Mouse (Mus musculus) forelimb bud, embryonic 11.5 days (tissue): ENCODE measurements at regions not wholly inside any gene's neighbourhood (a gene's known extent, or its start where the extent isn't known, plus 50 kb on each side); places are given as distances from the start of the nearest gene placed in this dataset.
A peak's percentile ranks its signal among the peaks of the same experiment; 100 is the strongest.

ENCODE experiments used
- DNase-seq: peaks from one replicate; pipeline ENCODE4 v3.0.0-alpha.2; 2012; ENCODE audit warnings: low read depth, low spot score

GRCm38 (mm10) chr6:94957990-94958389, 159.1 kb upstream of the Kbtbd8 start:
- DNase-seq, result no peak

DNA sequence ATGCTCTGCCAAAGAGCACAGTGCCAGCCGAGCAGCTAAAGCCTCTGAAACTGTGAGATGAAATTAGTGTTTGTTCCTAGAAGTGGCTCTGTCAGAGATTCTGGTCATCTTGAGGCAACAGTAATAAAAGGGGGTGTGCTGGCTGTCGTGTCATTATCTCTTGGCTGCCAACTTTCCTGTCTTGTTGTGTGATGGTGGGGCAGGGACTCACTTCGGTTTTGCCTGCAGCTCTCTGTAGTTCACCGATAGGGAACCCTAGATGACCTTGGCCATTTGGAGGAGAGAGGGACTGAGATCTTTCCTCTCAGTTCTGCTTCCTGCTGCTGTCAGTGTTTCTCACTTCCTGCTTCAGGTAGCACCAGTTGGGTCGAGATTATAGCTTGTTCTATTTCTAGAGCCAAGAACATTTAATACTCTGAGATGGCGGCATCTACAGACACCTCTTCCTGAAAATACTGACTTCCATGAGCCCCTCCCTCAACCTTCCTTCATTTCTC, 159.8 kb upstream of the Kbtbd8 start:
- no peak for DNase-seq

DNA sequence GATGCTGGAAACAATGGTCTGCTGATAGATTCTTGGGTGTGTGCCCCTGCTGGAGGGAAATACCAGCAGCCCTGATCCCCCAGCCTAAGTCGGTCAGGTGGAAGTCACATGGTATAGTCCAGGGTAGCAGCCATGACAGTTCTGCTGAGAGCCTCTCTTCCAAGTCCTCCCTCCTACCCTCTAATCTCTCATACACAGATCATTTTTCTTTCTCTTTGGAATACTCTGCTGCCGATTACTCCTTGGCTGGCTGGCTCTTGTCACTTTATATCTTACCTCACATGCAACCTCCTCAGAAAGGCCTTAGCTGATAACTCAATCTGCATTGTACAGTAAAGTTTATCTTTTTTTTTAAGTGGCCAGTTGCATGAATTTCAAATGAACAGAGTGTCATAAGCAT, 162.5 kb upstream of the Kbtbd8 start:
- DNase-seq, result no peak

- no peak for DNase-seq
Measured at GRCm38 (mm10) chr6:94953658-94954057, 163.4 kb upstream of the Kbtbd8 start.

DNA sequence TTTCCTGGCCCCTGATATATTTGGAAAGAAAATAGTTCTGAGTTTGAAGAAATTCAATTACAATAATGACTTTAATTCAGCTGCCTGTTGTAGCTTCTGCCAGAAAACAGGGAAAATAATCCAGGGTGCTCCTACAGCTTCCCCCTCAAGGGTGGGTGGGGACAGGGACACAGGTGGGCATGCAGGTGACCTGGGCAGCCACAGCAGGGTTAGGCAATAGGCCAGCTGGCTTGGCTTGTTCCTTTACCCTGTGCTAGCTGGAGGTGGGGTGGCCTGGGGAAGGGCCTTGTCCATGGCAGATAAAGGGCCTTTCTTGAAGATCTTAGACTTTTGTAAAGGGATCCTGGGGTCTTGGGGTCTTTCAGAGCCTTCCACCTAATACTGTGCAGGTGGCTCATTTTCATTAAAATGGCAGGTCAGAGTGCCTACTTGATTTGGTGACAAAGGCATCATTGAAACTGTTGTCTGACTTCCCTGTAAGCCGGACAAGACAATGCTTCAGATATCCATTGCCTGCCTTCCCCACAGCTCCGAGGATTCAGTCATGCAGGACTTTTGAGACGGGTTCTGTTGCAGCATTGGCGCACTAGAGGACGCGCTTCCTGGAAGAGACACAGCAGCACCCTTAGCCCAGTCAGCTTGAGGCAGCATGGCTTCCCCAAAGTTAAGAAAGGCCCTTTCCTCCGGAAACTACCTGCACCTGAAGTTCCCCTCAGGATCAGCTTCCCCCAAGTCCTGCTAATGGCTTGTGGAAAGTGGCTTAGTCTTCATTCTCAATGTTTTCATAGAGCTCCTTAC, 164.9 kb upstream of the Kbtbd8 start:
- DNase-seq, result no peak

- DNase-seq, result no peak
Measured at GRCm38 (mm10) chr6:94950944-94951343, 166.1 kb upstream of the Kbtbd8 start.

GRCm38 (mm10) chr6:94950319-94950718, 166.7 kb upstream of the Kbtbd8 start:
- no peak for DNase-seq

DNA sequence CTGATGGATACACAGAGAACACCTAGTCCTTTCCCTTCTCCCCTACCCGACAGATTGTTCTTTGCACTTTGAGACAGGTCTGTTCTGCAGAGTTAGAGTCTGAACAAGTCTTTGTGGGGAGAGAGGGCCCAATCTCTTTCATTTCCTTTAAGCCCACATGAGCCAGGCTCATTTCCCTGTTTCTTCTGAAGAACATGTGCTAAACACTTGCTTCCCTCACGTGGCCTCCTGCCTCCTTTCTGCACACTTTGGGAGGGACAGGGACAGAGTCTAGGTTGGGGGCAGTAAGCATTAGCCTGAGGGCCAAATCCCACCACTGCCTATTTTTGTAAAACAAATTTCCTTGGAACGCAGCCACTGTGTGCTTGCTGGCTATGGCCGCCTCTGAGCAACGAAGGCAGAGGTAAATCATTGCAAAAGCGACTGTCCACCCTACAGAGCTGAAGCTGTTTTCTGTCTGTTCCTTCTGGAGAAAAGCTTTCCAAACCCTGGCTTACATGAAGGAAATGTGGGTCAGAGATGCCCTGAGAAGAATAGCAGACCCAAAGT, 170.6 kb upstream of the Kbtbd8 start:
- no peak for DNase-seq

- no peak for DNase-seq
Measured at GRCm38 (mm10) chr6:94945715-94946114, 171.3 kb upstream of the Kbtbd8 start.

DNA sequence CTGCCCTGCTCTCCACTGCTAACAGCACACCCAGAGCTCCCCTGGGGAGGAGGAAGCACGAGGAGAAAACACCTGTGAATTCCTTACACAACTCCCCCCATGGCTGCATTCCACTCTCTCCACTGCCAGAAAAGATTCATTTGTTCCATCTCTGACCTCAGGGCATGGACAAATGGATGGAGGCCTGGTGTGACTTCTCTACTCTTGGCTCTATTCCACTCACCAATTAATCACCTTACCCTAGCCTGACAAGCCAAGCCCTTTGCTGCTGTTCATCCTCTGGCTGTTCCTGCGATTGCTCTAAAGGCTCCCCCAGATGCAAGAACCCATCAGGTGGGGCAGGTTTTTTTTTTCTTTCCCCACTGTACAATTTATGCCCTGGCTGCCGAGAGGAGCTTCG, 172.8 kb upstream of the Kbtbd8 start:
- DNase-seq, result peak; percentile 44

GRCm38 (mm10) chr6:94938949-94939348, 178.1 kb upstream of the Kbtbd8 start:
- no peak for DNase-seq

GRCm38 (mm10) chr6:94936206-94936605, 180.8 kb upstream of the Kbtbd8 start:
- DNase-seq, result no peak

- no peak for DNase-seq
Measured at GRCm38 (mm10) chr6:94935706-94936105, 181.3 kb upstream of the Kbtbd8 start.

DNA sequence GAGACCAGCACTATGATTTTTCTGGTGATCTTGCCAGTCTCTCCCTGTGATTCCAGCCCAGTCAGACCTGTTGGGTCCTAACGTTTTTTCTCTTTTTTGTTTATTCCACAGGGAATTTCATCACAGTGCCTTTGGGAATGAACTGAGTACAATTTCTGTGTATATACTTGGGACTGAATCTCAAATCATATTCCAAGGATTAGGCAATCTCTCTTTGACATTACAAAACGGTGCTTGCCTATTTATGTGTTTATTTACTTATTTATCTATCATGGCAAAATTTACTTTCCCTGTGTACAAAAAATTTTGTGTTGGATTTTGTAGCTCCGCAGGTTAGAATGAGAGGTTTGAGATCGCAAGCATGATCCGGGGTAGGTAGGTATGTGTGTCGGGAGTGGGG, 189.2 kb upstream of the Kbtbd8 start:
- no peak for DNase-seq

DNA sequence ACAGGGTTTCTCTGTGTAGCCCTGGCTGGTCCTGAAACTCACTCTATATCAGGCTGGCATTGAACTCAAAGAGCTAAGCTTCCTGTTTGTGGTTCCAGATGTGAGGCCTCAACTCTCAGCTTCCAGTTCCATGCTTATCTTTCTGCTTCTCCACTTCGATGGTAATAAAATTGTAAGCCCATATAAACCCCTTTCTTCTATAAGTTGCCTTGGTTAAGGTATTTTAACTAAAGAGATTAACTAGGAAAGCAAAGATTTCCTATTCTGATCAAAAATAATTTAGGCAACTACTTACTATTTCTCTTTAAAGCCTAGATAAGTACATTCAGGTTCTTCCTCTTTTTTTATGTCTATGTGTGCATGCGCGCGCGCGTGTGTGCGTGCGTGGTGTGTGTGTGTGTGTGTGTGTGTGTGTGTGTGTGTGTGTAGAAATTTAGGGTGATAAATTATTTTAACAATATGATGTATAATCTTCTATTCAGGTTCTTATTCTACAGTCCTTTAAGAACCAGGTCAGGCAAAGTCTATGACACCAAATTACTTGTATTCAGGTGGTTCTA, 190.3 kb upstream of the Kbtbd8 start:
- DNase-seq, result no peak

DNA sequence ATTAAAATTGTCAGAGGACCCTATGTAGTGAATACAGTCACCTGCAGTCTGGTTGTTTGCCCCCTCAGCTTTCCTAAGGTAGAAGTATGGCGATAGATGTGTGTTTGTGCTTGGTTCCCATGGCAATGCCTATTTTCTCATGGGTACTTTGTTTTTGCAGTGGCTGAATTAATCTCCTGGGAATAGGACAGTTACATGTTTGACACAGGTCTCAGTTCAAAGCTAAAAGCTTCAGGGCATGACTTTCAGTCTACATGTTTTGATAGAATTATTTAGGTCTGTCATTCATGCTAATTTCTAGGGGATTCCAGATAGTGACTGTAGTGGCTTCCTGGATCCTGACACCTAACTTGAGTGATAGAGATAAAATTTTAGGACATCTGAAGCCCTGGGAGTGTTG, 191.6 kb upstream of the Kbtbd8 start:
- no peak for DNase-seq

DNA sequence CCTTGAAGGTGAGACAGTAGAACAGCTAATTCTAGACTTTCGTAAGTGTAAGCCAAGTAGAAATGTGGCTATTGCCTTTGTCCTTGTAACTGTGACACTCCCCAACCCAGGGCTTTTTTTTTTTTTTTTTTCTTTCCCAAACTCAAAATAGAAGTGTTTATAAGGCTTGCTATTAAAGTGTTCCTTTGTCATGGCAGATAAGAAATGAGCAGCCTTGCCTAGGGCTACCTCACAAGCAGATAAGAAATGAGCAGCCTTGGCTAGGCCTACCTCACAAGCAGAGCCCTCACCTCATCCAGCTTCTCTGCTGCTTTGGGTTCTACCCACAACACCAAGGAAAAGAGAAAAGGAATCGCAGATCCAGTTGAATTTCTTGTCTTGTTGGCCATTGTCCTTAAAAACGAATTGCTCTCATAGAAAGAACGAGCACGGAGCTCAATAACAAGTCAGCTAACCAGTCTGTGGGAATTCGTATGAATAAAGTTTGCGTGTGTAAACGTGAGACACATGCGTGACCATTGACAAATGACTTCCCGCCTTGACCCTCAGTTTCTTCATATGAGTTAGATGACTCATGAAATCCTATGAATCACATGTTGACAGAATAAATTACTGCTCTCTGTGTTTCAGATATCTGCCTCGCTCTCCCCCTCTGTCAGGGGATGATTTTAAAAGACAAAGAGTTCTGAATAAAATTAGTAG, 192.6 kb upstream of the Kbtbd8 start:
- no peak for DNase-seq

DNA sequence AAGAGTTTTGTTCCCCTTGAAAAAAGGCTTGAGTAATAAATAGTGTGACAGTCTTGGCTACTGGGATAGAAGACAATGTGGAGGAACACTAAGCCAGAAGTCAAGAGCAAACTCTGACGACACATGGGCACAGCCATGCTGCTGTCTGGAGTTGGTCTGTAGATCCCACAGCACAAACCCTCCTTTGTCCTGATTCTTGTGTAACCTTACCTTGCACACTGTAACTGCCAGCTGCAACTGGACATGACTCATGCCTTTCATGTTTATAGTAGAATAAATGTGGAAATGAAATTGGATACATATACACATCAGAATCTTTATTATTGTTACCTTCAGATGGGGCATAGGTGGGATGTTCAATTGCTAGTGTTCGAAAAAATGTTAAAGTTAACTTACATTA, 195.3 kb upstream of the Kbtbd8 start:
- peak; percentile 43 for DNase-seq

DNA sequence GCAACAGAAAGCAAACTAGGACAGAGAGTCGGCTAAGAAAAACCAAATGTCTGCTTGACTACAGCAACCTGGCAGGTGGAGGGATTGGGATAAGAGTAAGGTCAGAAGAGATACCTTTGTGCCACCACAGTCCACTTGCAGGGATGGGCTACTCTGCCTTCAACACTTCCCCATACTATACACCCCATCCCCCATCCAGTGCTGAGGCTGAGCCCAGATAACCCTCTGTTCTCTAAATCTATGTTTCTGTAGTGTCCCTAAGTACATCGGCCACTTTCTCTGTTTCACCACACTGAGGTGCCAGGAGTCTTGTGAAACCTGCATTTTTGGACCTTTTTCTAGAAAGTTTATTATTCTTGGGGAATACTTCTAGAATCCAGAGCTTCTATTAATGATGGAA, 196.3 kb upstream of the Kbtbd8 start:
- no peak for DNase-seq

DNA sequence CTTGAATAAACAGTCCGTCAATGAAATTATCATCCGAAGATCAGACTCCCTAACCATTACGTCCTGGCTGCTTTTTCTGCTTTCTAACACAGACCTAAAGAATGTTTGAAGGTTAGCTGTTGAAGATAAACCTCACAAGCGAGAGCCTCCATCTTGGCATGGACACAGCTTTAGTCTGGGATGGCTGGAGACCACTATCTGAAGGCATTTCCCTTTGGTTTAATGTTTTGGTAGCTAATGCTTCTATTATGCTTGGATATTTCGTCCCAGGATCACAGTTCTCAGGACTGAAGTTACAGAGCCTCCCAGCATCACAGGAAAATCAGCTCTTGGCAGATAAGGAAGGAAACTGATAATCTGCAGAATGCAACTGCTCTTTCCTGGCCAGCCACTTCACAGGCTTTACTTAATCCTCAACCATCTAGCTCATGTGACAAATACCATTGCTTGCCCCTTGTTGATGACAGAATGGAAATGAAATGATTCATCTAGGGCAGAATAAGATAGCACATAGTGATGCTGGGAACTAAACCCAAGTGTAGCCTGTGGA, 197.8 kb upstream of the Kbtbd8 start:
- DNase-seq, result no peak

GRCm38 (mm10) chr6:94915842-94916620, 201.0 kb upstream of the Kbtbd8 start:
- no peak for DNase-seq
